Mouse (Mus musculus) common myeloid progenitor, adult 5-6 weeks (primary cell): ENCODE results near the gene Ipmk. TPM values are rescaled to one million over a fixed set of nuclear protein-coding genes. Genes with fewer than 3 reads are reported as not detected.

Experiments used
- ATAC-seq: replicated peaks from 2 replicates; pipeline ENCODE4 v1.8.0; 2016; ENCODE audit warnings: low read depth, mild to moderate bottlenecking, moderate TSS enrichment, inconsistent platforms; ENCODE audit not compliant: poor library complexity, severe bottlenecking
- total RNA-seq: library from RNA; stranded (forward); fragments of 200-1000, 187-1606 nt; gene quantifications from 2 replicates; pipeline ENCODE4 v1.2.3, GENCODE M21; 2017

The Ipmk gene
- total RNA-seq, 1 experiment from 2014 or later: 35.5 TPM

DNA sequence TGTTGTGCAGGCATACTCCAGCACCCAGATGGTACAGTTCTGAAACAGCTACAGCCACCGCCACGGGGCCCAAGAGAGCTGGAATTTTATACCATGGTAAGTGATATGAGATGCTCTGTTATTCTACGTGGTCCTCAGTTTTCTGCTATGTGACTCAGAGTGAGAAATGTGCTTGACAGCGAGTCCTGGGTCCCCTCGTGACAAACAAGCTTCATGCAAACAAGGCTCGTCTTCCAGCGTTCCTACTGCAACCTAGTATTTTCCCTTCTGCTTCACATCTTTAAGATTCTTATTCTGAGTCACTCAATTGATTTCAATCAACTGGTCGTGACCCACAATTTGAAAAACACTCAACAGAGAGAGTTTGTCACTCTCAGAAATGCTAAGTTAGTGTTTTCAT, 15.9 kb downstream of the Ipmk start:
- ATAC-seq: no peak

DNA sequence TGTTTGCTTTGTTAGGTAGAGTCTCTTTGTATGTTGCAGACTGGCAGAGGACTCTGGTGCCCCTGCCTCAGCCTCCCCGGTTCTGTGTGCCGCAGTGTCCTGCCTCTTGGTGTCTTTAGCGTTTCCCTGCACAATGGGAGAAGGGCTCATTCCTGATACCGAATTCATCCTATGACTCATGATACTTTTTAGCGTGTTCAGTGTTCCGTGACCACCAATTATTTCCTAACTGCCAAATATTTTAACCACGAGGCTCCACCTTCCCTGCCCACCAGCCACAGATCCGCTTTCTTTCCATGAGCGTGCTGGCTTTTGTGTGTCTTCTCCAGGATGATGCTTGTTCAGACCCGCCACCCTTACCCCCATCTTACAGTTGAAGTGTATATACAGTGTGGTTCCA, 16.3 kb downstream of the Ipmk start:
- no peak for ATAC-seq

DNA sequence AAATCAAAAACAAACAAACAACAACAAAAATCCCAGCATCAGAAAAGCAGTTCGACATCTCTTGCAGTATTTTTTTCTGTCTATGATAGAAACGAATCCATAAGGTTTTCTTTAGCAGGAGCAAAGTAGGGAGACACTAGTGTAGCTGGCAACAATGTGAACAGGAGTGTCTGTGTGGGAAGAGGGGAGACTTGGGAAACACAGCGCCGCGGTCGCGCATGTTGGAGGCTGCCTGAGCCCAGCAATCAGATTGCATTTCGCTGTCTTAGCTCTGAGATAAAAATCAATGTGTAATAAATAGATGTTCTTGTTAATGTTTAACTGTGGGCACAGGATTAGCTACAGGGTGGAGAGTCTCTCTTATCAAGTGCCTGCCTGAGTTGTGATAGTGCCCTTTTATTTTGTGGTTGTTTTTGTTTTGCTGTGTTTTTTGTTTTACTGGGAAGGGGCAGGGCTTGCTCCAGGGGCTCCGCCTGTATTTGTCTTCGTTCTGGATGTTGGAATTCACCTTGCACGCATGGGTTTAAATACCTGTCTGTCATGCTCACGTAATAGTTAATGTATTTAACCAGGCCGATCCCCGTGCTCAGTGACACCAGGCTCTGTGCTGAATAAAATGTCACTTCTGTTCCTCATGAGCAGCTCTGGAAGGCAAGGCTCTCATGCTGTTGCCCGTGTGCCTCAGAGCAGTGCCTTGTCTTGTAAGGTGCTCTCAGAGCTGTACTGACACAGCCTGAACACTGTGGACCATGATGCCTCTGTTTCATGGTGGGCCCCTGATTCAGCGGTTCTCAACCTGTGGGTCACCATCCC, 20.8 kb downstream of the Ipmk start:
- no peak for ATAC-seq

DNA sequence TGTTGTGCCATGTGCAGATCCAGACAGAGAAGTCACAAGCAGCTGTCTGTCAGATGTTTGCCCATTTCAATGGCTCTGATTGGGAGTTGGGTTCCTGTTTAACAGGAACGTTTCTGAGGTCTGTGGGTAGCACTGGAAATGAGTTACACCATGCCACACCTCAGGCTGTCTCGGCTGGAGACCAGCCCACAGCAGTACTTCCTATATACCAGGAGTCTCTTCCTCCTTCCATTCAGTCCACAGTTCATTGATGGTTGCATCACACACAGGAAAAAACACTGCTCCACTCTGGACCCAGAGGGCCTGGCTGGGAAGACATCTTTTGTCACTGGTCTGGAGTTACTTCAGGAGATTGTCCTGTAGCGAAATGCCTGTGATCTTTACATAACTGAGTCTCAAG, 21.9 kb downstream of the Ipmk start:
- peak; percentile 97 for ATAC-seq

DNA sequence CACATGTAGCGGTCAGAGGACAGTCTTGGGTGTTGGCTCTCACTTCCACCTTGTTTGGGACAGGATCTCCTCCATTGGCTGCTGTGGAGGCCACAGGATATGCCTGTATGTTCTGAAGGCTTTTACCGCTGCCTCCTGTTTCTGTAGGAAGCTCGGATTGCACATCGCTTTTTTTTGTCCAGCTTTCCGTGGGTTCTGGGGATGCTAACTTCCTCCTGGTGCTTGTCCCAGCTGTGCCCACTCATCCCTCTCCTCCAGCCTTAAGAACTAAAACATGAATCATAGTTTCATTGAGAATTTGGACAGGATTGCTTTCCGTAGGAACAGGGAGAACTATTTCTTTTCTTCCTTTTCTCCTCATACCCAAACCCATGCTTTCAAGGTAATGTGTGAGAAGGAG, 24.3 kb downstream of the Ipmk start:
- no peak for ATAC-seq

DNA sequence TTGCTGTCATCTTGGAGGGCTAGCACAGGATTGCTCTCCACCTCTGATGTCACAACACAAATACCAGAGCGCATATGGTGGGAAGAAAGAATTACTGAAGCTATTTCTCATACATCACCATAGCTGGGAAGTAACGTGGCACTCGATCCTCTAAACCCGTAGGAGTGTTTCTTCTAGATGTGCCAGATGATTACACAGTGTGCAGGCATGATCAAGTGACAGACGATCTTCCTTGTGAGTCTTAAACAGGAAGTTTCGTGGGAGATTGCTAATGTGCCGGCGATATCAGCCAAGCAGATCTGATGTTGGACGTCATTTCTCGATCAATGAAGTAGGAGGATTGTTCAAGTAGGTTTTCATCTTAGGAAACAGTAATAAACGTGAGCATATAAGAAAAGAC, 26.1 kb downstream of the Ipmk start:
- no peak for ATAC-seq

DNA sequence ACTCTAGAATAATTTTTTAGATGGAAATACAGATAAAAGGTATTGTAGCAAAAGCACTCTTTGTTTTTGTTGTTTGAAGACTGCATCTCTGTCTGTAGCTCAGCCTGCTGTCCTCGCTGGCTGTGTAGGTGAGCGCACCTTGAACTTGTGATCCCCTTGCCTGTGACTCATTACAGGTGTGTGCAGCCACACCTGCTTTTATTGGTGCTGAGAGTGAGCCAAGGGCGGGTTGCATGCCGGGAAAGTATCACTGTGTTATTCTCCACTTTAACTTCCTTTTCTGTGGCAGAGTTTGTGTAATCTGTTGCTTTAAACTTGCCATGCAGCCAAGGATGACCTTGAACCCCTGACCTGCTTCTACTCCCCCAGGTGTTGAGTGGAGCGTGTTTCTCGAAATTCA, 28.5 kb downstream of the Ipmk start:
- no peak for ATAC-seq

DNA sequence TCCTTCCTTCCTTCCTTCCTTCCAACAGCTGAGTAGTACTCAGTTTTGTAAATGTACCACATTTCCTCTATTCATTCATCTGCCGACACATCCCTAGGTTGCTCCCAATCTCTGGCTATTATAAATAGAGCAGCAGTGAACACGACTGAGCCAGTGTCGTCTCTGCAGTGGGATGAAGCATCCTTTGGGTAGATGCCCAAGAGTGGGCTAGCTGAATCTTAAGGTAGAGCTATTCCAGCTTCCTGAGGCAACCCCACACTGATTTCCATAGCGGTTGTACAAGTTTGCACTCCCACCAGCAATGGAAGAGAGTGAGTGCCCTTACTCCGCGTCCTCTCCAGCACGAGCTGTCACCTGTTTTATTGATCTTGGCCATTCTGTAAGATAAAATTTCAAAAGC, 32.8 kb downstream of the Ipmk start:
- ATAC-seq: no peak

DNA sequence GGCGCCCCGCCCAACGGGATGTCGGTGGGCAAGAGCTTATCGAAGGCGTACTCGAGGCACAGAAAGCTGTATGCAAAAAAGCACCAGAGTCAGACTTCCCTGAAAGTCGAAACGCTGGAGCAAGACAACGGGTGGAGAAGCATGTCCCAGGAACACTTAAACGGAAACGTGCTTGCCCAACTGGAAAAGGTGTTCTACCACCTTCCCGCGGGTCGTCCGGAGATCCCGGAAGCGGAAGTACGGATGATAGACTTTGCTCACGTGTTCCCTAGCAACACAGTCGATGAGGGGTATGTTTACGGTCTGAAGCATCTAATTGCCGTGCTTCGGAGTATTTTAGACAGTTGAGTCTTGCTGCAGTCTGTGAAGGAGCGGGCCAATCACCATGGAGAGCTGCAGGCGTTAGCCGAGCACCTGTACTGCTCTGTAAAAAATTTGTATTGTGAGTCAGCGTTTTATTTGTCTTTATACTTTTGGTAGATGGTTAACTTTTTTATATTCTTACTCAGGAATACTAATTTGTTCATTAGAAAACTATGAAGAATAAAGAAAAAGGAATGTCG, 34.0 kb downstream of the Ipmk start:
- no peak for ATAC-seq

DNA sequence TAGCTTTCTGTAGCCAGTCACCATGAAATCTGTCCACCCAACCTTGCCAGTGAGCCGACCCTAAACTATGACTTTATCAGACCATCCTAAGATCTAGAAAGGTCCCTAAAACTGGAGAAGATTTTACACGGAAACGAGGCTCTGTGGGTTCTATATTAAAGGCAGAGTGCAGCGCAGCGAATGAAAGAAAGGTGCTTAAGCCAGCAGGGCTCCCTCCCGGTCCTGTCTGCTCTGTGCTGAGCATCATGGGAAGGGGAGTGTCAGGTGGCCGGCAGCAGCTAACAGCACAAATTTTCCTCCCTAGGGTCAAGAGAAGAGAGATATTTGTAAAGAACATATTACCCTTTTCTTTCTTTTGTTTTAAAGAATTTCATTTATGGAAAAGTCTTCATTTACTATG, 34.5 kb downstream of the Ipmk start:
- ATAC-seq: no peak

DNA sequence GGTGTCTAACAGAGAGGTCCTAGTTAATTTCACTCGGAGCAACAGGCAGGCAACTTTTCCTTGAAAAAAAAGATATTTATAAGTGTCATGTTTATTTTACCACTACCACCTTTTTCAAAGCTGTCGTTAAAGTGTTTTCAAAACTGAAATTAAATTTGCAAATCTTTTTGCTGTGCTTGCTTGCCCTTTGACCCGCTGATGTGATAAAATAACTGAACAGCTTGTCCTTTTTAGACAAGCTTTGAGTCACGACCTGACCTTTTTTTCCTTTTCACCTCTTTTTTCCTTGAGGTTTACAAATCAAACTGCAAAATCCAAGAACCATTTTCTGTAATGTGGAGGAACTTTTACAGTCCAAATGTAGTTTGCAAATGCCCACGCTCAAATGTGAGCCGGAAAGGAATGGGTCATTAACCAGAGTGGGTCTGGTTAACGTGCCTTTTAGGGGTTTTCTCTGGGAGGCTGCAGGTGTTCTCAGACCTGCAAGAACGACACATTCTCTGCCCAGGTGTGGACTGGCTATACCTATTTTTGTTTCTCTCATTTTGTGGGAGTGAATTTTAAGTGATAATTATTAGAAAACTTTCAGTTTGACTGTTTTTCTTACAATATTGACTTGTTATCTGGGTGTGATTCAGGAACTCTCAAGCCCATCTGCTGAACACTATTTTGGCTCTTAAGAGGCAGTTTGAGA, 35.4 kb downstream of the Ipmk start:
- ATAC-seq: no peak; the same call in 1 of the 2 replicates

DNA sequence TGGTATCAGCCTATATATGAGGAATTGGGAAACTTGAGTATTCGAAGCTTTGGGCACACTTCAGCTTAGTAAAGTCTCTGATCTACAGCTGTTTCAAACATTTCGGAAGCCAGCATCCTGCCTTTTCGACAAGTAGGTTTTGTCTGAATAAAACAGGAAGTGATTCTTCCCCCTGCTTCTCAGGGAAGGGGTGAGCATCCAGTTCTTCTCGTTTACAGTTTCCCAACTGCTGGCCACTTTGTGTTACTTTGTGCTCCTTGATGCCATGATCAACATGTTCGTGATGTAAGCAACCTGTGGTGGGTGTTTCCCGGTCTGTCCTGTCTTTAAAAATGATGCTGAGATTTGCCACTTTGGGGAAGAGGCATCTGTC, 36.0 kb downstream of the Ipmk start:
- peak; percentile 32; the same call in 1 of the 2 replicates for ATAC-seq

DNA sequence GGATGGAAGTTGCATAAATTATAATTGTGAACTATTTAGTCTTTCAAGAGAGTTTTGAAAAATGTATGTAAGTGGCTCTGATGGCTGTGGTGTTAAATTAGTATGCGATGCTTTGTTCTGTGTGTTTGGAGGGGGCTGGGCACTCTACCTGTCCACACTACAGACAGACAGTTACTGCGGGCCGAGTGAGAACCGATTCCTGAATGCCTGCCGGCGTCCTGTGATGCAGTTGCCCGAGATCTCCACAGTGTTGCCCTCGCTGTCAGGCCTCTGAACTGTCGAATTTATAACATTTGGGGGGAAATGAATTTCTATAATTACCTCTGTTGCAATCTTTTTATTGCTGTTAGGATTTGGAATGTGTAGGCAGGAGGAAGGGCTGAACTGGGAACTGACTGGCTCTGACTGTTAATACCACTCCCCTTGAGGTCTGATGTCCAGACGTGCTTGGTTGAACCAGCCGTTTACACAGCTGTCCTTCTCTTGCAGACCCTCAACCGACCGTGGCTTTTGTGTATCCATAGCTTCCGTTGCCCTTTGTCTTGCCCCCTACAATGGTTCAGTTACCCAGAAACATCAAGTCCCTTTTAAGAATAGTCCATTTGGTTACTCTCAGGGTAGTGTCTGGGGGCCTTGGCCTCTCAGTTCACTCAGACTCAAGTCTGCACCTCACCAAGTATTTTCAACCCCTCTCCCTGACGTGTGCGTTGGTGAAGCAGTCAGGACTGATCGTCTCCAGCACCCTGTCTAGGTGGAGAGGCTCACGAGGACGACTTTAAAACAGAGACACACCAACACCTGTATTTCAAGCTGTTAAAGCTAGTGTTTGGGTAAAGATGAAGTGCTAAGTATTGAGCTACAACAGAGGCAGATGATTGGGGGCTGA, 36.8 kb downstream of the Ipmk start:
- ATAC-seq: no peak

DNA sequence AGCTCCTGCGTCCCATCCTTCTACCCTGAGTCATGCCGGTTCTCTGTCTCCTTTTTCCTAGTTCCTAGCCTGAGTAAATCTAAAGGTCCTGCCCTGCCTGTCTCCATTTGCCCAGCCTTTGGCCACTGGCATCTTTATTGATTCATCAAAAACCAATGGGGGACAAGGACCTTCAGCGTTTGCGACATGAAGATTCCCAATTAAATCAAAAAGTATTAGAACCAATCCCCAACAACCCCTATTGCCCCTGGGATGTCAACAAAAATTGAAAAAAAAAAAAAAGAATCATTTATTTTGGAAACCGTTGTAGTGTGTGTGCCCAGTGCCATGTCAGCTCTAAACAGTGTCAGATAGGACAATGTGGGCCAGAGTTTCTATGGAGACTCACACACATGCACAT, 41.7 kb downstream of the Ipmk start:
- no peak for ATAC-seq

DNA sequence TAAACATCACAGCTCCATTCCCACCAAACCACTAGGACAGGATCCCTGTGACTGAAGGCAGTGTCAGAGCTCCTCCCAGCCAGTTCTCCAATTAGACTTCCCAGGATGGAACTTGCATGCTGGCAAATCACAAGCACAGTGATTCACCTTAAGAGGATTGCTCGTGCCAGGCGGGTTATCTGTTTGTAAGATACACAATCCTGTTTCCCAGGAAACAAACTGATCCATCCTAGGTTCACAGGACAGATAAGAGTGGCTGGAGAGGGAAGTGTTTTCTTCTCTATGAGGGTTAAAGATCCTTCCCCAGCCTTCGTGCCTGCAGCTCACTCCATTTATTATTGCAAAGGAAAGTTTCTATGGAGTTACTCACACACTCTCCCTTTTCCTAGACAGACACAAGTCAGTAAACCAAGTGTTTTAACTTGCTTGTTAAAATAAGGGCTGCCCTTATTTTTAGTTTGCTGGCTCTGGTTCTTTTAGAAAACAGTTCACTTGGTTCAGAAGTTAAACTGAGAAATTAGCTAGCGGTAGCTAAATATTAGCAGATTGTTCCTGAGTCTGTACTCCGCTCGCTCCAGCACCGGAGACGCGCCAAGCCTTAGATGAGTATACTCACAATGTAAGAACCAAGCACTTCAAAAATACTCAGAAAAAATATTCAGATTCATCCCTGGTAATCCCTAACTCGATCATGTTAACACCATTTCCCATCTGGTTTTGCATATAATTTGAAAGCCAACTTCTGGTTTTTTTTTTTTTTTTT, 51.0 kb downstream of the Ipmk start:
- no peak for ATAC-seq

DNA sequence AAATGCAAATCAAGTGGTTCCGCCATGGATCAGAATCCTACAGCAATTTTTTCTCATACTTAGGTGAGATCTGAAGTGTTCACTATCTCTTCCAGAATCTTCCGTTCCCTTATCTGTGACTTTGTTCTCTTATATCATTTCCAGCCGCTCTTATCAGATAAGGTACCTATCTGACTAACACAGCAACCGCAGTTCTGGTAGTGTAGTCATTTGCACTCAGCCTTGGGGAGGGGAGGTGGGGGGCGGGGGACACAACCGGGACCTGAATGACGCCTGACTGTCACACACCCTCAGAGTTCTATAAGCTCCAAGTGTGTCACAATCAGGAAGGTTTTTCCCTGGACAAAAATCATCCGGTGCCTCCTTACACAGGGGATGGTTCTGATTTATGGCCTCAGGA, 51.8 kb downstream of the Ipmk start:
- ATAC-seq: no peak

DNA sequence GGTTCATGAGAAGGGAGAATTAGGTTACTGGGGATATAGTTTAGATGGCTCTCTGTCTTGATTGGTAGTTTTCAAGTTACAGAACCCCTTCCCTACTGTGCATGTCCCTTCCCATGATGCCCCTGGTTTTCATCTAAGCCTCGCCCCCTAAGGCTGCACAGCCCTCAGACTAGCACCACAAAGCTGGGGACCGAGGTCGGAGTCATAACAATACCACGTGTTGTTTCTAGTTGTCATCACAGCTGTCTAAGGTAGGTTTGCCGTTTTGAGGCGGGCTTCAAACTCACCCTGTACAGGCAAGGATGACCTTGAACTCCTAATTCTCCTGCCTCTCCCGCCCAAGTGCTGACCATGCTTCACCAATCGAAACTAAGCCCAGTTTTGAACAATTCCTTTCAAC, 52.4 kb downstream of the Ipmk start:
- ATAC-seq: no peak

DNA sequence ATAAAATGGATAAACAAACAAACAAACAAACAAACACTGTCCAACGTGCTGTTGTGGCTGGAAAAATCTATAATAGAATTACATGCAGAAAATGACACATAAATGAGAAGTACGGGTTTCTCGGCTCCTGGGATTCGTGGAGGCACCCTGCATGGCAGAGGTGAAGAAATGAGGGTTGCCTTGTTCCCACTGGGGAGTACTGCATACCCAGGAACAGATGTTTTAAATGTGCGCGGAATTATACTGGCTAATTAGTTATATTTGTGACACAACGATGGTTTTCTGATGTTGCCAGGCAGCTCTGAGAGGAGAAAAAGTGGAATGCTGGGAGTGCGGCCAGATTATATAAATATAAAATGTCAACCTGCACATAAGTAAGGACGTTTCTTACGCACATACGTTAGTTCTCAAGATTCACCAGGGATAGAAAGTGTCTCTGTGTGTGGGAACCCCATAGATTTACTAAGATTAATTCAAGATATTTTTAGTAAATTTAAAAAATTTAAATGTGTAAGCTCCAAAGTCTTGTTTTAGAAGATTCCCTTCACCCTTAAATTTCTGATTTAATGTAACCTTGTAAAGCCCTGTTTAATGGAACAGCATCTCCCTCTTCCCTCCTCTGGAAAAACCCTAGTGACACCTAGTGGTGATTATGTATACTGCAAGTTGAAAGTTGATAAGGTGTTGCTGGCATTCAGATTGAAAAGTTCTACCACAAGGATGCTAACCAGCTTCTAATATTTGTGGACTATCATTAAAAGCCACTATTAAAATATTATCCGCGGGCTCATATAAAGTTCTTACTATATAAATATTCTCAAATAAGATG, 53.5 kb downstream of the Ipmk start:
- peak; percentile 82 for ATAC-seq

DNA sequence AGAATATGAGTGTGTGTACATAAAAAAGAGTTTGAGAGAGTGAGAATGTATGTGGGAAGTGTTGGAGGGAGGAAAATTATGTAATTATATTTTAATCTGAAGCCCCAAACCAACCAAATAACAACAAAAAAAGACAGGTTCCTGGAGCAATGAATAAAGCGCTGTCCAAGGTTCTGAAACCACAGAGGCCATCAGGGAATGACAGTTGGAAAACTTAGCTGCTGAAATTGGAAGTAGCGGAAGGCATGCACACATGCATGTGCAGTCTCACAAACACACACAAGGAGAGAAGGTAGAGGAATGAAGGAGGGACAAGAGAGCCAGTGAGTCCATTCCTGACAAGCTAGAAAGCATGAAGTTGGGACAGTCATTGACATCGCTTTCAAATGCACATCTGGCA, 56.1 kb downstream of the Ipmk start:
- ATAC-seq: peak; percentile 45; the same call in 1 of the 2 replicates
